Mouse (Mus musculus) ES-E14 (cell line): ENCODE measurements around the gene Nxph4. TPM values are rescaled to one million over a fixed set of nuclear protein-coding genes. Genes with fewer than 3 reads are reported as not detected.
A peak's percentile ranks its signal among the peaks of the same experiment; 100 is the strongest.

ENCODE experiments used
- DNase-seq: peaks from one replicate; pipeline ENCODE4 v3.0.0-alpha.2; 2013; ENCODE audit warnings: low read depth, low spot score
- H3K27ac ChIP-seq: 2 replicates; pipeline ENCODE4 v1.5.1; 2012; ENCODE audit warnings: low read depth, mild to moderate bottlenecking, low read length, moderate library complexity, mixed read lengths; ENCODE audit not compliant: poor library complexity, insufficient read depth, severe bottlenecking
- H3K36me3 ChIP-seq: 2 replicates; pipeline ENCODE4 v1.6.1; 2012; ENCODE audit warnings: mild to moderate bottlenecking, low read length, moderate library complexity, mixed read lengths; ENCODE audit not compliant: control insufficient read depth, poor library complexity, insufficient read depth, severe bottlenecking
- H3K4me1 ChIP-seq, 2 experiments: fragments of 150-350 bp in 1 of 2; sonication (generic) in 1 of 2; 2 replicates each; pipeline ENCODE4 v1.6.1; 2012; ENCODE audit warnings: low read length in 2 of 2, mild to moderate bottlenecking in 1 of 2, mixed read lengths in 1 of 2; ENCODE audit not compliant: control insufficient read depth in 2 of 2, insufficient read depth in 2 of 2, poor library complexity in 1 of 2
- H3K4me3 ChIP-seq, 2 experiments: fragments of 150-350 bp in 1 of 2; sonication (generic) in 1 of 2; 2 replicates each; pipeline ENCODE4 v1.5.1; 2012; ENCODE audit warnings: low read length in 2 of 2, low read depth in 1 of 2, mild to moderate bottlenecking in 1 of 2, mixed read lengths in 1 of 2; ENCODE audit not compliant: insufficient read depth in 1 of 2, poor library complexity in 1 of 2, severe bottlenecking in 1 of 2
- H3K9ac ChIP-seq: 2 replicates; pipeline ENCODE4 v1.6.1; 2012; ENCODE audit warnings: low read depth, mild to moderate bottlenecking, low read length, mixed read lengths; ENCODE audit not compliant: poor library complexity, insufficient read depth, severe bottlenecking
- H3K9me3 ChIP-seq: fragments of 150-350 bp; sonication (generic); 2 replicates; pipeline ENCODE4 v1.6.1; 2012; ENCODE audit warnings: low read depth, mild to moderate bottlenecking, low read length; ENCODE audit not compliant: control insufficient read depth, insufficient read depth
- CHD2 ChIP-seq: IDR thresholded peaks from 2 replicates; pipeline ENCODE4 v1.6.1; 2014; ENCODE audit warnings: mild to moderate bottlenecking, low read depth, low read length, inconsistent platforms
- HCFC1 ChIP-seq: IDR thresholded peaks from 2 replicates; pipeline ENCODE4 v1.6.1; 2012; ENCODE audit warnings: low read length, inconsistent platforms, borderline replicate concordance; ENCODE audit not compliant: insufficient read depth
- MAFK ChIP-seq: IDR thresholded peaks from 2 replicates; pipeline ENCODE4 v1.6.1; 2014; ENCODE audit warnings: mild to moderate bottlenecking, low read depth, low read length, inconsistent platforms; ENCODE audit not compliant: insufficient read depth
- ZC3H11A ChIP-seq: IDR thresholded peaks from 2 replicates; pipeline ENCODE4 v1.6.1; 2012; ENCODE audit warnings: low read depth, mild to moderate bottlenecking, inconsistent platforms, low read length, borderline replicate concordance
- ZNF384 ChIP-seq: IDR thresholded peaks from 2 replicates; pipeline ENCODE4 v1.6.1; 2012; ENCODE audit warnings: low read depth, low read length, inconsistent platforms
- in situ Hi-C, 2 experiments: fragments of 600-800 bp; cut with MboI; formaldehyde crosslinking; loops; one replicate each; pipeline ENCODE4 v1.15.1; 2025; ENCODE audit warnings: low sequenced_read_pairs in 2 of 2, inconsistent platforms in 1 of 2; ENCODE audit not compliant: unreplicated experiment in 2 of 2
- total RNA-seq: library from RNA; depleted of rRNA; stranded (reverse); fragments of 300-350 nt; gene quantifications from 2 replicates; pipeline ENCODE4 v1.2.3, GENCODE M21; 2012

The Nxph4 gene
- total RNA-seq, 1 experiment, result 0.76 TPM

DNA sequence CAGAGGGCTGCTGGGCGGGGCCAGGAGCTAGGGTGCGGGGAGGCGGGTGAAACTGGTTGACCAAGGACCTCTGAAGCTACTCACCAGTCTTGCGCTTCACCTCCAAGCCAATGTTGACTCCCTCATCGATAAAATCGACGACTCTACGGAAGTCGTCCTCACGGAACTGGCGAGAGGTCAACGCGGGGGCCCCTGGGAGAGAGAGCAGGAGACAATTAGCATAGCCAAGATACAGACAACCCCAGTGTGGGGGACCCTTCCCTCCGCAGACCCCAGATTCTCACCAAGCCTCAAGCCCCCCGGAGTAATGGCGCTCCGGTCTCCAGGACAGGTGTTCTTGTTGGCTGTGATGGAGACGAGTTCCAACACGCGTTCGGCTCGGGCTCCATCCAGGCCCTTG is 16.4 kb downstream of the Nxph4 start:
- in situ Hi-C loops, result no loop called here
- H3K36me3 ChIP-seq, result peaks cover 41% of the 10 kb centered on the region
- no peaks in the 10 kb centered on the region for H3K9me3 ChIP-seq
- H3K27ac ChIP-seq, result no peak overlapping the region
- no peak for DNase-seq
- peaks cover 7 to 64% of the 10 kb centered on the region in 2 experiments; a peak in 3 of 4 replicates for H3K4me1 ChIP-seq
- H3K9ac ChIP-seq, result no peak overlapping the region
- TF ChIP-seq CHD2 (no peak), ZC3H11A (no peak), ZNF384 (no peak), HCFC1 (no peak), MAFK (no peak)
- H3K4me3 ChIP-seq, result no peak overlapping the region; a peak in 1 of 4 replicates

DNA sequence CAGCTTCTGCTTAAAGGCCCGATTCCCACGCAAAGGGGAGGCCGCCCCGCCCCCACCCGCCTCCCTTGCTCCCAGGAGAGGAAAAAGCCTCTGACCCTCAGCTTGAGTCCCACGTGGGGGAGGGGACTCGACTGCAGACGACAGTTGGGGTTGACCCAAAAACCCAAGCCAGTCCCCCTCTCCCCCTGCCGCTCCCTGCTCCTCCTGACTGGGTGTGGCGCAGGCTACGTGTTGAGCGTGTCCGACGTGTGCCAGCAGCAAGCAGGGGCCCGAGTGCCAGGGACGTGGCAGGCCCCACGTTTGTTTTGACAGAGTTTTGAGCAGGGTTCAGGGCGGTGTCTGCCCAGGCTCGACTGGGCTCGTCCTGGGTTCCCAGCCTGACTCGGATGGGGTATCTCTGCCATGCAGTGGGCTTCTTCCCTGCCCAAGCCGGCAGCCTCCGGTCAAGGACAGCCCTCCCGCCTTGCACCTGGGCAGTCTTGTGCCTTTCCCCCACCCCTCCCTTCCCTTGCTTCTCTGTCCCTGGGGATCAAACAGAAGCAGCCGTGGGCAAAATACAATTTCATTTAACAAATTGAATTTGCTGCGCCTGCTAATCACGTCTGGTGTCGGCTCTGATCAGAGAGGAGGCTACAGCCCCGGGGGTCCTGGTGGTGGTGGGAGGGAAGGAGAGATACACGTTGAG is 17.6 kb downstream of the Nxph4 start:
- Histone ChIP-seq H3K36me3 (peaks cover 41% of the 10 kb centered on the region), H3K9me3 (no peaks in the 10 kb centered on the region), H3K4me1 (peaks cover 7 to 65% of the 10 kb centered on the region in 2 experiments; a peak in 3 of 4 replicates), H3K4me3 (peak overlapping the region; percentile 35 to 45), H3K27ac (peak overlapping the region; percentile 2; the same call in 1 of the 2 replicates), H3K9ac (peak overlapping the region; percentile 54)
- DNase-seq, result no peak
- in situ Hi-C loops, result no loop called here
- no peak for TF ChIP-seq HCFC1
- no peak for TF ChIP-seq CHD2
- no peak for TF ChIP-seq MAFK
- TF ChIP-seq ZNF384, result no peak
- no peak for TF ChIP-seq ZC3H11A

DNA sequence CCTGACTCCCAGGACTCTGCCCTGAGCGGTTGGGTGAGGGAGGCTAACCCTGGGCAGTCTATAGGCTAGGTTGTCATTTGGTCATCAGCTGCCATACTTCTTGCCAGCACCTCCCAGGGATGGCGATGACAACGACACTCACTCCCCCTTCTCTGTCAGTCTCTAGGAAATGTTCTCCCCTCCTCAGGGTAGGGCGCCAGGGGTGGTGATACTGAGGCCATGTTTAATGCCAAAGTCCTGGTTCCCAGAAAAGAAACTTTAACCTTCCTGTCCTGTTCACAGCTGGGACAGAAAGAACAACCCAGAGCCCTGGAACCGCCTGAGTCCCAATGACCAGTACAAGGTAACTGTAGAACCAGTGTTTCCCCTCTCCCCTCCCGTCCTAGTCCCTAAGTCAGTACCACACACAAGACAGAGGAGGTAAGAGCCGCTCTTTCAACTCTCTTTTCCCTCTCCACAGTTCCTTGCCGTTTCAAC is 18.3 kb downstream of the Nxph4 start:
- Histone ChIP-seq H3K4me3 (peak overlapping the region; percentile 18 to 35), H3K36me3 (peaks cover 41% of the 10 kb centered on the region), H3K9ac (0 out of 2 replicates have a peak overlapping the region, but pooled peaks have one; percentile 29), H3K4me1 (peaks cover 7 to 71% of the 10 kb centered on the region in 2 experiments), H3K27ac (no peak overlapping the region), H3K9me3 (no peaks in the 10 kb centered on the region)
- in situ Hi-C loops, result no loop called here
- DNase-seq, result no peak
- TF ChIP-seq MAFK (no peak), ZC3H11A (no peak)

DNA sequence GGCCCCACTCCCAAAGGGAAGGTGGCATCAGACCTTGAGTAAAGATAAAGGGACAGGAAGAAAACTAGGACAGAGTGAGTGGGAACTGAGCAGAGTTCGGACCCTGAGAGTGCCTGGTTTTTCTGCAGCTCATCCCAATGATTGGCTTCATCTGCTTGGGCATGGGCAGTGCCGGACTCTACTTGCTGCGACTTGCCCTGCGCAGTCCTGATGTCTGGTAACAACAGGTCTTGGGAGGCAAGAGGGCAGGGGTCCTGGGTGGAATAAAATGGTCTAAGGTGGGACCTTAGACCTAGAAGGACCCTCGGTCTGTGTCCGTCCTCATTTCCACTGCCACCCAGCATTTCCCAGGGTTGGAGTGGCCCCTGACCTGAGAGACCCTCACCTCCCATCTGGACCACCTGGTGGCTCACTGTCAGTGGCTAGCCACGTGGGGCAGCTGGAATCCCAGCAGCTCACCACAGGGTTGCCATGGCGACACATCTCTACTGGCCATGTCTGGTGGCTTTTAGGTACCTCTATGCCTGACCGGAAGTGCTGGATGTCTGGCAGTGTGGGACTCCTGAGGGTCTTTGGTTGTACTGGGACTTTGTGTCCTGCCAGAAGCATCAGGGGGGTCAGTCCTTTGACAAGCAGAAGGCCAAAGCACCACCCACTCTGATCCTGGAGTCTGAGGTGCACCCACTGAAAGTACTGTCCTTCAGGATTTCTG is 18.9 kb downstream of the Nxph4 start:
- no peak for DNase-seq
- Histone ChIP-seq H3K4me1 (peaks cover 8 to 71% of the 10 kb centered on the region in 2 experiments), H3K27ac (no peak overlapping the region), H3K9me3 (no peaks in the 10 kb centered on the region), H3K36me3 (peaks cover 36% of the 10 kb centered on the region), H3K9ac (peak overlapping the region; percentile 4; the same call in 1 of the 2 replicates), H3K4me3 (peak overlapping the region; percentile 6 to 47)
- TF ChIP-seq CHD2, result no peak
- no peak for TF ChIP-seq ZNF384
- TF ChIP-seq ZC3H11A, result no peak
- TF ChIP-seq MAFK, result no peak
- no peak for TF ChIP-seq HCFC1
- in situ Hi-C loops, result no loop called here
